Mouse (Mus musculus): ENCODE results near the gene Nutm1. TPM values are rescaled to one million over a fixed set of nuclear protein-coding genes. Genes with fewer than 3 reads are reported as not detected.
A peak's percentile ranks its signal among the peaks of the same experiment; 100 is the strongest.

Nutm1 gene
- 0.06 and 0.10 TPM in 2 replicates for polyA plus RNA-seq (2015; fragmentation: Nextera tagmentation; extraction: Ambion mirVana)

DNA sequence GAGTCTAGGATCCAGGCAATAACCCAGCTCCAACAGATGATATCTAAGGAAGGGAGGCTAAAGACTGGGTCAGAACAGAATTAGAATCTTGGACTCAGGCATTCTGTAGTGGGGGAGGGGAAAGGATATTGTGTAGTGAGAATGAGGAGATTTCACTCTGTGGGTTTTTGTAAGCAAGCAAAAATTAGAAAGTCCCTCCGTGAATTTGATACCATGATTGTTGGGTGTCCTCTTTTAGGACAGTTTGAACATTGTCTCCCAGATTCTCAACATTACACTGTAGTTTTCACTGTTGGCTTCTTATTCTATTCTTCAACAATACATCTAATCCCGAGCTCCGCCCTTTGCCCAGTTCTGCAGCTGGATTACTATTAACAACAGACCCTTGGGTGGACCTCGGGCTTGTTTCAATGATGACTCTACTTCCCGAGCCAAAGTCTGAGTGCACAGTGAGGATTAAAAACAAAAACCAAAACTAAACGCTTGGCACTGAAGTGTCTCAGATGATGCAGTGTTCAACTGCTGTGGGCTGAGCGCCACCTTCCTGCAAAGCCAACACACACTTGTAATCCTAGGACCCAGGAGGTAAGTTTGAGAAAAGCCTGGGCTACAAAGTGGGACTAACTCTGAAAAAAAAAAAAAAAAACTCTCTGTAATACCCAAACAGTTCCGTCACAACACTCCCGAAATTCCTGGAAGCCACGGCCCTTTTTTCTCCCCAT lies at the start of gene Nutm1:
Gene Nutm1 (minus strand): TSS at position 51 of the 722 bp plus-strand sequence.
- Histone ChIP-seq H3K4me2 (replicated peaks; ENCODE audit: low read depth) (no peak within 1 kb of the TSS), H3K27ac (replicated peaks) (no peak within 1 kb of the TSS), H3K4me3 (ENCODE audit: low read depth, low read length) (no peak within 1 kb of the TSS), H3K27me3 (ENCODE audit: control insufficient read depth, insufficient read depth, low read length) (no peaks in the 10 kb centered on the region), H3K9ac (ENCODE audit: low read length) (no peak within 1 kb of the TSS), H3K4me1 (replicated peaks; ENCODE audit: control insufficient read depth, insufficient read depth) (no peaks in the 10 kb centered on the region), H3K36me3 (ENCODE audit: control insufficient read depth, insufficient read depth, low read length) (no peaks in the 10 kb centered on the region), H3K9me3 (ENCODE audit: control insufficient read depth, low read length) (no peaks in the 10 kb centered on the region)
- TF ChIP-seq CTCF (IDR thresholded peaks at IDR 0.05; ENCODE audit: low read depth) (peak; percentile 65), EP300 (optimal IDR thresholded peaks at IDR 0.05) (no peak)
- DNase-seq (ENCODE audit: low spot score) (no peak), ATAC-seq (ENCODE audit: low FRiP score, low TSS enrichment) (no peak)
- 63% methylated on average over 10 of the region's 10 CpGs for WGBS

DNA sequence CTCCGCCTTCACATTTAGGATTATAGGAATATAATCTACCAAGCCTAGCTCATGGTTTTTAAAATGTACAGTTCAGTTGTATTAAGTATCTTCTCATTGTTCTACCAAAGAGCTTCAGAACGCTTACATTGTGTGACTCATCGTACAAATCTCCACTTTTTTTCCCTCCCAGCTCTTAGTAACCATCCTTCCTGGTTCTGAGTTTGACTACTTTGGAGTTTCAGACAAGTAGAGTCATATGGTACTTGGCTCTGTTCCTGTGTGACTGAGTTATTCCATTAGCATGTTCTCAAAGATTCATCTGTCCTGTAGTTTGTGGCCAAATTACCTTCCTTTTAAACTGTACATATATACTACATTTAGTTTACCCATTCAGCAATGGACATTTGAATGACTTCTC lies 49.6 kb upstream of the Nutm1 start:
- Histone ChIP-seq H3K9me3 (ENCODE audit: control insufficient read depth, low read length) (no peaks in the 10 kb centered on the region), H3K27me3 (ENCODE audit: control insufficient read depth, insufficient read depth, low read length) (no peaks in the 10 kb centered on the region), H3K4me1 (replicated peaks; ENCODE audit: control insufficient read depth, insufficient read depth) (no peaks in the 10 kb centered on the region), H3K9ac (ENCODE audit: low read length) (no peak overlapping the region), H3K4me2 (replicated peaks; ENCODE audit: low read depth) (no peak overlapping the region), H3K4me3 (ENCODE audit: low read depth, low read length) (no peak overlapping the region), H3K36me3 (ENCODE audit: control insufficient read depth, insufficient read depth, low read length) (no peaks in the 10 kb centered on the region), H3K27ac (replicated peaks) (no peak overlapping the region)
- DNase-seq (ENCODE audit: low spot score) (no peak), ATAC-seq (ENCODE audit: low FRiP score, low TSS enrichment) (no peak)
- WGBS: 60% methylated on average over 3 of the region's 3 CpGs
- TF ChIP-seq CTCF (IDR thresholded peaks at IDR 0.05; ENCODE audit: low read depth): no peak
- no peak for TF ChIP-seq EP300 (optimal IDR thresholded peaks at IDR 0.05)

DNA sequence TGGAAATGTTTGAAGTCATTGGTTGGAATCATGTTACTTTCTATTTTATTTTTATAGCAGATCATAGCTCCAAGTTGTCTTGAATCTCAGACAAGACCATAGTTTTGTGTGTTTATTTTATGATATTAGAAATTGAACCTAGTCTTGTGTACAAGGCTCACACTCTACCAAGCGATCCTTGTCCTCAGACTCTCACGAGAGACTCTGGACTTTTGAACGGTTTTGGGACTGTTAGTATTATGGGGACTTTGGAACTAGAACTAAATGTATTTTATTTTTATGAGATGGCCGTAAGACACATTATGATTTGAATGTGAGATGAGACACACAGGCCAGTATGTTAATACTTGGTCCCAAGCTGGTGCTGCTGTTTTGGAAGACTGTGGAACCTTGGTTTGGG lies 39.1 kb upstream of the Nutm1 start:
- DNase-seq (ENCODE audit: low spot score): no peak
- no peak overlapping the region for H3K4me2 ChIP-seq (replicated peaks; ENCODE audit: low read depth)
- no peaks in the 10 kb centered on the region for H3K36me3 ChIP-seq (ENCODE audit: control insufficient read depth, insufficient read depth, low read length)
- TF ChIP-seq EP300 (optimal IDR thresholded peaks at IDR 0.05) (no peak), CTCF (IDR thresholded peaks at IDR 0.05; ENCODE audit: low read depth) (no peak)
- no peaks in the 10 kb centered on the region for H3K27me3 ChIP-seq (ENCODE audit: control insufficient read depth, insufficient read depth, low read length)
- H3K9ac ChIP-seq (ENCODE audit: low read length): no peak overlapping the region
- H3K27ac ChIP-seq (replicated peaks): no peak overlapping the region
- H3K9me3 ChIP-seq (ENCODE audit: control insufficient read depth, low read length): no peaks in the 10 kb centered on the region
- no peak for ATAC-seq (ENCODE audit: low FRiP score, low TSS enrichment)
- WGBS: 91% methylated on average over 4 of the region's 4 CpGs
- no peaks in the 10 kb centered on the region for H3K4me1 ChIP-seq (replicated peaks; ENCODE audit: control insufficient read depth, insufficient read depth)
- no peak overlapping the region for H3K4me3 ChIP-seq (ENCODE audit: low read depth, low read length)

DNA sequence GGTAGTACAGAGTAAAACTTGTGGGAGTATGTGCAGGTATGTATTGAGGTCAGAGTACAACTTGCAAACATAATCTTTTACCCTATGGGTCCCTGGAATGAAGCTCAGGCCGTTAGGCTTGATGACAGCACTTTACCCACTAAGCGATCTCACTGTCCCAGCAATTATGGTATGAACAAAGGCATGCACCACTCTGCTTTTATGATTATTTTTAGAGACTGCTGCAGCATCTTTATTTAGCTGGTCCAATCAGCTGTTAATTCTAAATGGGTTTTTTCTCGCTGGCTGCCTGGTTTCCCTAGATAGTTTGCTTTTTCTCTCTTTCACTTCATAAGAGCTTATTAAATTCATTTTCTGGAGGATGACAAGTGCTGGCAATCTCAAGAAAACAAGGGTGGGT lies 37.1 kb upstream of the Nutm1 start:
- DNase-seq (ENCODE audit: low spot score): no peak
- H3K36me3 ChIP-seq (ENCODE audit: control insufficient read depth, insufficient read depth, low read length): no peaks in the 10 kb centered on the region
- WGBS: 84% methylated on average over 3 of the region's 3 CpGs
- no peaks in the 10 kb centered on the region for H3K4me1 ChIP-seq (replicated peaks; ENCODE audit: control insufficient read depth, insufficient read depth)
- no peaks in the 10 kb centered on the region for H3K9me3 ChIP-seq (ENCODE audit: control insufficient read depth, low read length)
- H3K27ac ChIP-seq (replicated peaks): no peak overlapping the region
- H3K9ac ChIP-seq (ENCODE audit: low read length): no peak overlapping the region
- H3K4me3 ChIP-seq (ENCODE audit: low read depth, low read length): no peak overlapping the region
- no peak overlapping the region for H3K4me2 ChIP-seq (replicated peaks; ENCODE audit: low read depth)
- no peaks in the 10 kb centered on the region for H3K27me3 ChIP-seq (ENCODE audit: control insufficient read depth, insufficient read depth, low read length)
- TF ChIP-seq EP300 (optimal IDR thresholded peaks at IDR 0.05) (no peak), CTCF (IDR thresholded peaks at IDR 0.05; ENCODE audit: low read depth) (no peak)
- no peak for ATAC-seq (ENCODE audit: low FRiP score, low TSS enrichment)

DNA sequence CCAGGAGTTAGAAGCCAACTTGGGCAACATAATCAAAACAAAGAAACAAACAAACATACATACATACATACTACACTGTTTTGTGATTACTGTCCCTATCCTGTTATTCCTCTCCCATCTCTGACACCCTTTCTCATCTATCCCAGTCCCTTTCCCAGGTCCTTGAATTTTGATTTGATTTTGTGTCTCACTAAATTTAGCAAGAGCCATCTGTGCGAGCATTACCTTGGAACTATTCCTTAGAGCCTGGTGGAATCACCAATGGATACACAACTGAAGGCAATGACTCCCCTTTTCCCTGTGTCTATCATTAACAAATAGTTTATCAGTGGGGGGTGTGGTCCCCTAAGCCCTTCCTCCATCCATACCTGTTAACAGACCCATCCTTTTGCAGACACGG lies 33.7 kb upstream of the Nutm1 start:
- Histone ChIP-seq H3K4me1 (replicated peaks; ENCODE audit: control insufficient read depth, insufficient read depth) (no peaks in the 10 kb centered on the region), H3K27ac (replicated peaks) (no peak overlapping the region), H3K9me3 (ENCODE audit: control insufficient read depth, low read length) (no peaks in the 10 kb centered on the region), H3K27me3 (ENCODE audit: control insufficient read depth, insufficient read depth, low read length) (no peaks in the 10 kb centered on the region), H3K9ac (ENCODE audit: low read length) (no peak overlapping the region), H3K4me3 (ENCODE audit: low read depth, low read length) (no peak overlapping the region), H3K36me3 (ENCODE audit: control insufficient read depth, insufficient read depth, low read length) (no peaks in the 10 kb centered on the region), H3K4me2 (replicated peaks; ENCODE audit: low read depth) (no peak overlapping the region)
- 95% methylated on average over 2 of the region's 2 CpGs for WGBS
- ATAC-seq (ENCODE audit: low FRiP score, low TSS enrichment) (no peak), DNase-seq (ENCODE audit: low spot score) (no peak)
- TF ChIP-seq EP300 (optimal IDR thresholded peaks at IDR 0.05) (no peak), CTCF (IDR thresholded peaks at IDR 0.05; ENCODE audit: low read depth) (no peak)

DNA sequence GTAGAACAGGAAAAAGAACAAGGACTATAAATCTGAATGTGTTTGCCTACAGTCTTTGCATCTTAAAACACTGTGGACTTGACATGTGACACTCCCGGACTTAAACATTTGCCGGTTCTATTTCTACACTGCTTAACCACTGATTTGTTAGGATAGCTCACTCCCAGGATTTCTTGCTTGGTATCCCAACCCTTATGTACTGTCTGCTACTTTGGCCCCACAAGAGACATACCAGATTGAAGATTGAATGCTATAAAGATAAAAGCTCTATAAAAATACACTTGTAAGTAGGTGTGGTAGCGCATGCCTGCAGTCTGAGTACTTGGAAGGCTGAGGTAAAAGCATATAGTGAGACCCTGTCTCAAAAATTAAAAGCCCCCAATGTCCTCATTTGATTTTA lies 30.4 kb upstream of the Nutm1 start:
- Histone ChIP-seq H3K27me3 (ENCODE audit: control insufficient read depth, insufficient read depth, low read length) (no peaks in the 10 kb centered on the region), H3K36me3 (ENCODE audit: control insufficient read depth, insufficient read depth, low read length) (no peaks in the 10 kb centered on the region), H3K27ac (replicated peaks) (no peak overlapping the region), H3K9ac (ENCODE audit: low read length) (no peak overlapping the region), H3K4me3 (ENCODE audit: low read depth, low read length) (no peak overlapping the region), H3K4me1 (replicated peaks; ENCODE audit: control insufficient read depth, insufficient read depth) (no peaks in the 10 kb centered on the region; the same call in 1 of the 2 replicates), H3K4me2 (replicated peaks; ENCODE audit: low read depth) (no peak overlapping the region), H3K9me3 (ENCODE audit: control insufficient read depth, low read length) (no peaks in the 10 kb centered on the region)
- DNase-seq (ENCODE audit: low spot score) (no peak), ATAC-seq (ENCODE audit: low FRiP score, low TSS enrichment) (no peak)
- 76% methylated on average over 3 of the region's 3 CpGs for WGBS
- TF ChIP-seq EP300 (optimal IDR thresholded peaks at IDR 0.05) (no peak), CTCF (IDR thresholded peaks at IDR 0.05; ENCODE audit: low read depth) (no peak)

Data from stomach, postnatal 0 days (tissue).